Mouse (Mus musculus) cerebellum, postnatal 14 days (tissue): ENCODE data around the gene Olfr305.
"Not testable (repeated sequence)": the region's sequence is repeated elsewhere in the genome, so short reads cannot be mapped to it uniquely, and the experiment has no call there.

Source experiments
- DNase-seq, 2 experiments: peaks; one replicate each; pipeline ENCODE4 v3.0.0; 2021; ENCODE audit warnings: mixed read lengths in 2 of 2

The Olfr305 gene

GRCm38 (mm10) chr7:86366828-86367227 lies at the start of gene Olfr305:
Gene Olfr305, minus strand, starts transcription at chr7:86366928.
- DNase-seq, result no peak

GRCm38 (mm10) chr7:86403546-86403945 lies 36.8 kb upstream of the Olfr305 start, which contains the start of gene Olfr301:
Gene Olfr301, plus strand, starts transcription at chr7:86403846.
- DNase-seq, result no peak

DNA sequence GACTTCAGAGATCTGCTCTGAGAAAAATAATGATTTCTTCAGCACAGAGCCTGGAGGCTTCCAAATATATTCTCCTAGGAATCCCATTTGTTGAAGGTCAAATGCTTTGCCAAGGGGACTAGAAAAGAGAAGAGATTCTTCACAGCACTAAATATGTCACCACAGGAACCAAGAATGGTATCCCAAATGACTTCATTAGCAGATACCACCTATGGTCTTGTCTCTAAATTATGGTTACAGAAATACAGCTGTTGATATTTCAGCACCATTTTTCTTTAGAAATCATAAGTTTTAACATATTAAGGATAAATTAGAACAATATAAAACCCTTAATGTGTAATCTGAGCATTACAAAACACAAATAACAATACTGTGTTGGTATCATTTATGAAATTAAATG lies 31.0 kb upstream of the Olfr305 start, which contains the start of gene Olfr303:
Olfr303 (minus strand) TSS at position 101 of the 400 bp plus-strand sequence.
- DNase-seq, result no peak

GRCm38 (mm10) chr7:86386558-86386957 lies 19.8 kb upstream of the Olfr305 start, which contains the start of gene Olfr304:
Gene Olfr304, minus strand, starts transcription at chr7:86386658.
- DNase-seq, result no peak

- no peak for DNase-seq
Measured at GRCm38 (mm10) chr7:86385769-86386168, 19.0 kb upstream of the Olfr305 start.

- not testable (repeated sequence) for DNase-seq
Measured at GRCm38 (mm10) chr7:86346296-86346695, 20.4 kb downstream of the Olfr305 start.

DNA sequence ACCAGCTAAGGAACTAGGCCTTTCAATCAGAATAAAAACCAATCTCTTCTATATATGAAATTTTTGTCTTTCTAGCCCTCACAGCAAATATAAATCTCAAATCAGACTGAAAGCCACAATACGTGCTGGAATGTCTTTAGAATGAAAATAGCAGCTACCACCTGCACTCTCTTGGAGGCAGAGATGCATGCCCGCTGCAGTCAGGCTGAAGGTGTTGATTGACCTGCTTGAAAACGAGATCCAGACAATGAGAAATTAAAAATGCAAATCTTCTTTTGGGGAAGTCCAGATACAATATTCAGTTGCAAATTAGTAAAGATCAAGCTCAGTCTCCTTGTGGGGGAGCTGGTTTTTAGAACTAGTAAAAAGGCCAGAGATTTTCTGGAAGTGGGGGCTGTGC lies 22.5 kb downstream of the Olfr305 start:
- no peak for DNase-seq

- no peak for DNase-seq
Measured at GRCm38 (mm10) chr7:86342881-86343565, 23.7 kb downstream of the Olfr305 start.

DNA sequence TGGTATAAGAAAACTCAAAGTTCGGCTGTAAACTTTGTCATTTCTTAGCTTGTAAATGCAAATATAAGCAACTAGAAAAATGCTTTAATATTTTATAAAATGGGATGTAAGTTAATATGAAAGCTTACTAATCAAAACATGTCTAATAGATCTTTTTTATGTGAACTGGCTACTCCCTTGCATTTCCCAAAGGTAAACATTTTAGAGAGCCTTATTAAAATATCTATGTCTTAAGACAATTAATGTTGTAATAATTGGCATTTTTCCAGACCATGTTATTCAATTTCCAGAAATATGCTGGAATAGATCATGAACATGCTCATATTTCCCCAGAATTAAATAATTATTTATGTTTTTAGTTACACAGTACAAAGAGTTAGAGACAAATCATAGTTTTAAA lies 29.2 kb downstream of the Olfr305 start, which contains the start of gene Olfr307:
Olfr307 (minus strand) TSS at position 101 of the 400 bp plus-strand sequence.
- DNase-seq, result no peak

- no peak for DNase-seq
Measured at GRCm38 (mm10) chr7:86325530-86325929, 41.2 kb downstream of the Olfr305 start, which contains the start of gene Olfr308. Gene Olfr308, minus strand, starts transcription at chr7:86325630.

- DNase-seq, result no peak
Measured at GRCm38 (mm10) chr7:86321323-86321722, 45.4 kb downstream of the Olfr305 start.

DNA sequence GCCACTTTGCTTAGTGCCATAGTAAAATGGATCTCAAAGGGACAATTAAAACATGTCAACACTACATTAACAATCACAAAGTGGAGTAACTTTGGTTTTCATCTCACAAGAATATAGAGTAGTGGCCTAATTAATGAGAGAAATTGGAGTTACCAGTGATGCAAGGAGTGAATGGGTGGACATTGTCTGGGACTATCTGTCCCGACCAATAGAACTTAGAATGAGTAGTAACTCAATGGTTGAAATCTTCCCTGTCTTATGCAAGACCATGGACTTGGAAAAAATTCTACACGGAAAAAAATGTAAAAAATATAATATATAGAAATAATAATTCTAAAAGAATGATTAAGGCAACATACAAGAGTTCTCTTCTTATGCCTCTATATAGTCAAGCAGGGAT lies 53.1 kb downstream of the Olfr305 start, which contains the start of gene Olfr309:
Olfr309 (minus strand) TSS at position 101 of the 400 bp plus-strand sequence.
- no peak for DNase-seq
